Comparison of ENCODE assay signal across 9 mouse cellular contexts in the genomic region with DNA sequence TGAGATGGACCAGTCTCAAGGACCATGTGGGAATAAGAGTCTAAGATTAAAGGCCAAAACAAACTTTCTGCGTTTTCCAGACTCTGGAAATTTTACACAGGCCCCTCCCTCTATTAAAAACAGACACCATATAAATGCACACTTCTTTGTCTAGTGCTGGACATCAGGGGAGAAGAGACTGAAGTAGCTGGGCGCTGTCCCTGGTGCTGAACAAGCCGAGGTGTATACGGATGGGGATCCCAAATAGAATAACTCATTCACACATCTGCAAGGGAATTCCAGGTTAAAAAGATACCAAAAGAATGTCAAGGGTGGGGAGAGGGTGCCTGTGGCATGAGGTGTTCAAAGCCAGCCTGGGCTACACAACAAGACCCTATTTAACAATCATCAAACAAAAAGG.
A peak's percentile ranks its signal among the peaks of the same experiment; 100 is the strongest.
DNase-seq lines count a peak whose midpoint lies in the region; ATAC-seq and TF ChIP-seq lines count a peak whose summit lies in the region.
"Had no signal": no experiment of that assay in that cellular context is flagged by ENCODE, and none has a peak within 500 bp of the region (broad histone marks: within the 10 kb centered on the region; RNA-seq: fewer than 3 reads in every experiment).

No protein-coding gene starts in this region.

- H3K4me2 ChIP-seq in heart, embryonic 11.5 days, result no peak overlapping the region
- no peak overlapping the region for H3K4me2 ChIP-seq in forebrain, embryonic 12.5 days

- H3K79me2 ChIP-seq in MEL (ENCODE audit: control insufficient read depth, insufficient read depth, low read length, poor library complexity), result no peaks in the 10 kb centered on the region

- no peaks in the 10 kb centered on the region for H3K4me1 ChIP-seq in heart, embryonic 11.5 days (ENCODE audit: control insufficient read depth, insufficient read depth, low read length)
- H3K4me1 ChIP-seq in MEL (ENCODE audit: control insufficient read depth in 1 of 2, insufficient read depth in 2 of 2, low read length in 2 of 2), result no peaks in the 10 kb centered on the region
- no peaks in the 10 kb centered on the region for H3K4me1 ChIP-seq in limb, embryonic 10.5 days
- peaks cover 9% of the 10 kb centered on the region; the same call in 1 of the 2 replicates for H3K4me1 ChIP-seq in forebrain, embryonic 12.5 days

- H3K27ac ChIP-seq in heart, embryonic 11.5 days (ENCODE audit: low read depth, low read length), result no peak overlapping the region
- H3K27ac ChIP-seq in MEL (ENCODE audit: control insufficient read depth, low read depth, low read length), result no peak overlapping the region
- H3K27ac ChIP-seq in limb, embryonic 10.5 days, result no peak overlapping the region
- H3K27ac ChIP-seq in forebrain, embryonic 12.5 days, result no peak overlapping the region

- no peaks in the 10 kb centered on the region for H3K9me3 ChIP-seq in heart, embryonic 11.5 days (replicated peaks; ENCODE audit: control insufficient read depth, low read length)
- no peaks in the 10 kb centered on the region for H3K9me3 ChIP-seq in MEL (replicated peaks; ENCODE audit: insufficient read depth, low read length)
- no peaks in the 10 kb centered on the region for H3K9me3 ChIP-seq in limb, embryonic 10.5 days (replicated peaks)
- no peaks in the 10 kb centered on the region for H3K9me3 ChIP-seq in forebrain, embryonic 12.5 days

- ATAC-seq in heart, embryonic 11.5 days (replicated peaks; ENCODE audit: insufficient number of reproducible peaks, low FRiP score, low TSS enrichment), result no peak
- no peak for ATAC-seq in inflammation-experienced regulatory T-cells, adult 6 months
- ATAC-seq in forebrain, embryonic 12.5 days (ENCODE audit: low FRiP score), result no peak

- DNase-seq in heart, adult 18-20 months, result peak; percentile 9 to 56
- peak; percentile 46 for DNase-seq in MEL (ENCODE audit: low read depth, low spot score)
- peak; percentile 87 for DNase-seq in embryo, embryonic 11 days
- DNase-seq in limb, embryonic 10.5 days (ENCODE audit: low spot score), result peak; percentile 84
- DNase-seq in thymus, postnatal 0 days (ENCODE audit: low spot score), result peak; percentile 2

- H3K4me3 ChIP-seq in heart, embryonic 11.5 days (ENCODE audit: low read depth, low read length), result no peak overlapping the region
- H3K4me3 ChIP-seq in MEL (ENCODE audit: control insufficient read depth in 1 of 2, insufficient read depth in 1 of 2, low read depth in 2 of 2, low read length in 2 of 2), result no peak overlapping the region
- no peak overlapping the region for H3K4me3 ChIP-seq in limb, embryonic 10.5 days
- H3K4me3 ChIP-seq in forebrain, embryonic 12.5 days (replicated peaks), result no peak overlapping the region

- no peak for TF ChIP-seq RAD21 in MEL (IDR thresholded peaks at IDR 0.05; ENCODE audit: low read depth, low read length)

- 7% methylated on average over 4 of the region's 4 CpGs for WGBS in heart, embryonic 11.5 days (ENCODE audit: insufficient replicate concordance)
- WGBS in limb, embryonic 10.5 days, result 6% methylated on average over 4 of the region's 4 CpGs
- WGBS in forebrain, embryonic 12.5 days, result 8% methylated on average over 4 of the region's 4 CpGs

- H3K36me3 ChIP-seq in heart, embryonic 11.5 days (ENCODE audit: control insufficient read depth, insufficient read depth, low read length), result no peaks in the 10 kb centered on the region
- H3K36me3 ChIP-seq in MEL (ENCODE audit: control insufficient read depth in 1 of 2, insufficient read depth in 2 of 2, low read length in 2 of 2), result no peaks in the 10 kb centered on the region
- no peaks in the 10 kb centered on the region for H3K36me3 ChIP-seq in limb, embryonic 10.5 days
- H3K36me3 ChIP-seq in forebrain, embryonic 12.5 days (replicated peaks), result no peaks in the 10 kb centered on the region
- H3K36me3 ChIP-seq: G1E had no signal

- TF ChIP-seq EP300 in MEL (IDR thresholded peaks at IDR 0.05; ENCODE audit: low read depth in 1 of 2, low read length in 2 of 2), result no peak

- TF ChIP-seq POLR2A in MEL (IDR thresholded peaks at IDR 0.05; ENCODE audit: control insufficient read depth in 1 of 2, insufficient read depth in 1 of 2, low read depth in 1 of 2, low read length in 2 of 2, poor library complexity in 1 of 2), result no peak

- no peaks in the 10 kb centered on the region for H3K27me3 ChIP-seq in heart, embryonic 11.5 days (ENCODE audit: control insufficient read depth, insufficient read depth, low read length)
- H3K27me3 ChIP-seq in MEL (ENCODE audit: control insufficient read depth in 1 of 2, insufficient read depth in 2 of 2, low read length in 2 of 2), result no peaks in the 10 kb centered on the region
- no peaks in the 10 kb centered on the region for H3K27me3 ChIP-seq in limb, embryonic 10.5 days (ENCODE audit: low read depth, poor library complexity, severe bottlenecking)
- H3K27me3 ChIP-seq in forebrain, embryonic 12.5 days, result no peaks in the 10 kb centered on the region

- TF ChIP-seq CTCF in MEL (IDR thresholded peaks at IDR 0.05 in 2 of 3, conservative IDR thresholded peaks at IDR 0.05 in 1 of 3; ENCODE audit: control insufficient read depth in 1 of 3, insufficient read depth in 1 of 3, low read depth in 2 of 3, low read length in 3 of 3, poor library complexity in 1 of 3, severe bottlenecking in 1 of 3), result no peak

- no peak overlapping the region for H3K9ac ChIP-seq in heart, embryonic 11.5 days (ENCODE audit: low read depth, low read length)
- no peak overlapping the region for H3K9ac ChIP-seq in MEL (ENCODE audit: control insufficient read depth, low read depth, low read length, poor library complexity, severe bottlenecking)
- no peak overlapping the region for H3K9ac ChIP-seq in forebrain, embryonic 12.5 days

TF ChIP-seq in MEL, 35 proteins besides CTCF, POLR2A, EP300 and RAD21:
- no peak for TF ChIP-seq MAX (IDR thresholded peaks at IDR 0.05; ENCODE audit: low read length)

Comparison
In these comparisons a context has a peak if more than half of its experiments do, and no peak if none do; other contexts are left out.
1. DNase-seq: peak in every context shown above with its lines; median percentile 87 in embryo, embryonic 11 days; 84 in limb, embryonic 10.5 days; 46 in MEL; 32 in heart, adult 18-20 months; 2 in thymus, postnatal 0 days.